Mouse (Mus musculus) intestine, postnatal 0 days (tissue): ENCODE measurements around the gene Nudt6. TPM values are rescaled to one million over a fixed set of nuclear protein-coding genes. Genes with fewer than 3 reads are reported as not detected.

Experiments
- ATAC-seq: fragments of 200-750 bp; cut with Nextera tagmentation; 2 replicates; pipeline ENCODE4 v1.8.0; 2017; ENCODE audit warnings: mild to moderate bottlenecking, moderate TSS enrichment, moderate library complexity
- H3K27ac ChIP-seq: fragments of 300-500 bp; sonication (generic); 2 replicates; pipeline ENCODE4 v1.5.1; 2014; ENCODE audit warnings: mild to moderate bottlenecking, low read depth, low read length, moderate library complexity
- H3K27me3 ChIP-seq: fragments of 300-500 bp; sonication (generic); replicated peaks from 2 replicates; pipeline ENCODE4 v1.6.1; 2014; ENCODE audit warnings: low read length, mixed read lengths; ENCODE audit not compliant: control insufficient read depth, insufficient read depth
- H3K36me3 ChIP-seq: fragments of 300-500 bp; sonication (generic); 2 replicates; pipeline ENCODE4 v1.6.1; 2014; ENCODE audit warnings: mild to moderate bottlenecking, moderate library complexity; ENCODE audit not compliant: control insufficient read depth, insufficient read depth
- H3K4me1 ChIP-seq: fragments of 300-500 bp; sonication (generic); replicated peaks from 2 replicates; pipeline ENCODE4 v1.6.1; 2014; ENCODE audit warnings: antibody characterized with exemption, low read length, mixed read lengths; ENCODE audit not compliant: control insufficient read depth, insufficient read depth
- H3K4me2 ChIP-seq: fragments of 300-500 bp; sonication (generic); replicated peaks from 2 replicates; pipeline ENCODE4 v1.6.1; 2014; ENCODE audit warnings: low read depth, mild to moderate bottlenecking, moderate library complexity
- H3K4me3 ChIP-seq: fragments of 300-500 bp; sonication (generic); 2 replicates; pipeline ENCODE4 v1.5.1; 2014; ENCODE audit warnings: low read depth, low read length
- H3K9ac ChIP-seq: fragments of 300-500 bp; sonication (generic); 2 replicates; pipeline ENCODE4 v1.6.1; 2014; ENCODE audit warnings: mild to moderate bottlenecking, low read depth, low read length
- H3K9me3 ChIP-seq: fragments of 300-500 bp; sonication (generic); 2 replicates; pipeline ENCODE4 v1.6.1; 2016; ENCODE audit warnings: mixed run types; ENCODE audit not compliant: control insufficient read depth
- CTCF ChIP-seq: sonication (generic); IDR thresholded peaks from 2 replicates; pipeline ENCODE4 v1.5.1; 2016; ENCODE audit warnings: low read depth, mild to moderate bottlenecking, control low read depth, antibody characterized with exemption, moderate library complexity
- WGBS: fragments of 180-500 bp; shearing (Covaris S2); extraction: QIAGEN DNeasy Blood & Tissue Kit; methylation state at CpG from one replicate; pipeline ENCODE4 v1.1.7; 2014; 5-methylcytosine and 5-hydroxymethylcytosine counted together
- polyA plus RNA-seq: library from polyadenylated mRNA; unstranded; fragments of >200 nt; fragmentation: Nextera tagmentation; extraction: Ambion mirVana; gene quantifications from 2 replicates; pipeline ENCODE4 v1.2.1, GENCODE M21; 2015

Nudt6 gene
- polyA plus RNA-seq, 1 experiment from 2014 or later, result 6.2 TPM

DNA sequence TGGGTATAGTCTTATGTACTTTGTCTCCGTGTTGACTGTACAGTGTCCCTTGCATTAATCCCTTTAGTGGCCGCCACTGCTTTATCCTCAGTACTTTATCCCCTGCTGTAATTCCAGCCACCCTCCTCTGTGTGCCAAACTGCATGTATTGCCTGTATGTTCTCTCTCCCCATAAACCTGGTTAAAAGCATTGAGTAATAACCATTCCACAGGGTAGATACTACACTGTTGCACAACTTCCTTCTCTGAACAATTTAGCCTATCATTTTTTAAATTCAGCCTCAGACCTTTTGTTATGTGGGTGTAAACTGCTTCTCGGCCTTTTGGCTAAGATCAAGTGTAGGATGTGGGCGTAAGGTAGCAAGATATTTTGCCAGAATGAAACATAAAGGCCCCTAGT lies 54.9 kb downstream of the Nudt6 start:
- Histone ChIP-seq H3K9ac (no peak overlapping the region), H3K27me3 (no peaks in the 10 kb centered on the region), H3K9me3 (no peaks in the 10 kb centered on the region), H3K4me1 (0 out of 2 replicates have a peak, but pooled peaks cover 5% of the 10 kb centered on the region), H3K36me3 (no peaks in the 10 kb centered on the region), H3K4me3 (no peak overlapping the region), H3K4me2 (no peak overlapping the region), H3K27ac (no peak overlapping the region)
- no peak for TF ChIP-seq CTCF
- 64% methylated on average over 4 of the region's 4 CpGs for WGBS
- no peak for ATAC-seq

DNA sequence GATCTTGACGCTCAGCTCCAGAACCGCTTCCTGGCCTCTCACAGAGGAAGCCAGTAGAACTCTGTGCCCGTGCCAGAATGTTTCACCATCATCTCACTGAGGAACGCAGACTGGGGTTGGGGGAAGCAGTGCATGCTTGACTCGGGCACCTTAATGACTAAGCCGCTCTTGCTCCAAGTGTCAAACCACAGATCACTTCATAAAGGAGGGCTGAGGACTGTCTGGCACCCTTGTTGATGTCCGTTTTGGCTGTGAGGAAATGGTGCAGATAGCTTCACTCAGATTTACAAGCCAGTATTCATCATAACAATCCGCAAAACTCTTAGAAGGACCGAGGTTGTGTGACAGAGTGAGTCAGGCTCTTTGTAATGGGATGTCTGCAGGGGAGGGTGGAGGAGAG lies 59.3 kb downstream of the Nudt6 start:
- Histone ChIP-seq H3K27me3 (no peaks in the 10 kb centered on the region), H3K27ac (no peak overlapping the region), H3K9me3 (no peaks in the 10 kb centered on the region), H3K36me3 (no peaks in the 10 kb centered on the region), H3K4me2 (no peak overlapping the region), H3K4me1 (no peaks in the 10 kb centered on the region; the same call in 1 of the 2 replicates), H3K4me3 (no peak overlapping the region), H3K9ac (no peak overlapping the region)
- TF ChIP-seq CTCF, result no peak
- 63% methylated on average over 9 of the region's 9 CpGs for WGBS
- no peak for ATAC-seq

Other genes starting within 250 kb of the Nudt6 start
- not detected in 2 replicates for gene Il21, start 187.6 kb downstream of the Nudt6 start, polyA plus RNA-seq
- gene Bbs12, start 107.7 kb downstream of the Nudt6 start, polyA plus RNA-seq, result 1.7 TPM in 2 replicates
- gene Cetn4, start 107.5 kb downstream of the Nudt6 start, polyA plus RNA-seq, result 1.0 and 1.4 TPM in 2 replicates
- gene Fgf2, start 71.9 kb downstream of the Nudt6 start, polyA plus RNA-seq, result 1.0 and 1.1 TPM in 2 replicates
- gene Spata5, start 315 bp downstream of the Nudt6 start, polyA plus RNA-seq, result 13.1 and 15.9 TPM in 2 replicates
- 7.9 and 9.2 TPM in 2 replicates for gene Spry1, start 219.7 kb upstream of the Nudt6 start, polyA plus RNA-seq